Mouse (Mus musculus): ENCODE measurements around the gene Ppid.

- TF ChIP-seq POLR2A (IDR thresholded peaks at IDR 0.05; ENCODE audit: extremely low read depth, insufficient read depth, low read length) (no peak), CTCF (IDR thresholded peaks at IDR 0.05; ENCODE audit: extremely low read depth, insufficient read depth, low read length) (no peak)
Measured at GRCm38 (mm10) chr3:79589671-79590070, 1.5 kb upstream of the Ppid start.
